Mouse (Mus musculus): ENCODE data around the gene Dnajc21. TPM values are rescaled to one million over a fixed set of nuclear protein-coding genes. Genes with fewer than 3 reads are reported as not detected.

The Dnajc21 gene
- total RNA-seq, 2 experiments from 2014 or later, result 5.2 to 6.6 TPM

- no peak for ATAC-seq (replicated peaks; ENCODE audit: low FRiP score, poor library complexity, severe bottlenecking)
These were observed 28.0 kb downstream of the Dnajc21 start for GRCm38 (mm10) chr15:10442275-10442674.

GRCm38 (mm10) chr15:10441493-10441892 lies 28.8 kb downstream of the Dnajc21 start:
- no peak for ATAC-seq (replicated peaks; ENCODE audit: low FRiP score, poor library complexity, severe bottlenecking)

GRCm38 (mm10) chr15:10439963-10440362 lies 30.4 kb downstream of the Dnajc21 start:
- no peak for ATAC-seq (replicated peaks; ENCODE audit: low FRiP score, poor library complexity, severe bottlenecking)

- ATAC-seq (replicated peaks; ENCODE audit: low FRiP score, poor library complexity, severe bottlenecking), result no peak
These were observed 33.4 kb downstream of the Dnajc21 start for GRCm38 (mm10) chr15:10436893-10437292.

GRCm38 (mm10) chr15:10426545-10427266 lies 43.6 kb downstream of the Dnajc21 start:
- ATAC-seq (replicated peaks; ENCODE audit: low FRiP score, poor library complexity, severe bottlenecking), result no peak

GRCm38 (mm10) chr15:10426124-10426523 lies 44.2 kb downstream of the Dnajc21 start:
- ATAC-seq (replicated peaks; ENCODE audit: low FRiP score, poor library complexity, severe bottlenecking), result no peak

- ATAC-seq (replicated peaks; ENCODE audit: low FRiP score, poor library complexity, severe bottlenecking), result no peak
These were observed 48.6 kb downstream of the Dnajc21 start for GRCm38 (mm10) chr15:10421785-10422144.

GRCm38 (mm10) chr15:10421138-10421784 lies 49.1 kb downstream of the Dnajc21 start:
- ATAC-seq (replicated peaks; ENCODE audit: low FRiP score, poor library complexity, severe bottlenecking), result no peak

GRCm38 (mm10) chr15:10413656-10414055 lies 56.7 kb downstream of the Dnajc21 start:
- ATAC-seq (replicated peaks; ENCODE audit: low FRiP score, poor library complexity, severe bottlenecking), result no peak

GRCm38 (mm10) chr15:10410881-10411280 lies 59.4 kb downstream of the Dnajc21 start:
- no peak for ATAC-seq (replicated peaks; ENCODE audit: low FRiP score, poor library complexity, severe bottlenecking)

- ATAC-seq (replicated peaks; ENCODE audit: low FRiP score, poor library complexity, severe bottlenecking), result no peak
These were observed 60.5 kb downstream of the Dnajc21 start for GRCm38 (mm10) chr15:10409842-10410241.

GRCm38 (mm10) chr15:10400415-10400814 lies 69.9 kb downstream of the Dnajc21 start:
- ATAC-seq (replicated peaks; ENCODE audit: low FRiP score, poor library complexity, severe bottlenecking), result no peak

GRCm38 (mm10) chr15:10399795-10400194 lies 70.5 kb downstream of the Dnajc21 start:
- ATAC-seq (replicated peaks; ENCODE audit: low FRiP score, poor library complexity, severe bottlenecking), result no peak

Other genes starting within 250 kb of the Dnajc21 start
- gene Gm21973, start 145.1 kb downstream of the Dnajc21 start, total RNA-seq (2015; ENCODE audit: low replicate concordance), result not detected in 2 replicates
- not detected in 2 replicates for gene Gm21973, start 145.1 kb downstream of the Dnajc21 start, total RNA-seq (2017; ENCODE audit: low replicate concordance)
- not detected in 2 replicates for gene Agxt2, start 112.0 kb downstream of the Dnajc21 start, total RNA-seq (2015; ENCODE audit: low replicate concordance)
- gene Agxt2, start 112.0 kb downstream of the Dnajc21 start, total RNA-seq (2017; ENCODE audit: low replicate concordance), result not detected in 2 replicates
- gene Brix1, start 15.4 kb upstream of the Dnajc21 start, total RNA-seq (2015; ENCODE audit: low replicate concordance), result 32.2 and 39.6 TPM in 2 replicates
- gene Brix1, start 15.4 kb upstream of the Dnajc21 start, total RNA-seq (2017; ENCODE audit: low replicate concordance), result 4.9 and 12.0 TPM in 2 replicates
- 9.2 and 10.6 TPM in 2 replicates for gene Rad1, start 15.5 kb upstream of the Dnajc21 start, total RNA-seq (2015; ENCODE audit: low replicate concordance)
- 1.3 and 6.4 TPM in 2 replicates for gene Rad1, start 15.5 kb upstream of the Dnajc21 start, total RNA-seq (2017; ENCODE audit: low replicate concordance)
- not detected in 2 replicates for gene Ttc23l, start 88.2 kb upstream of the Dnajc21 start, total RNA-seq (2015; ENCODE audit: low replicate concordance)
- gene Ttc23l, start 88.2 kb upstream of the Dnajc21 start, total RNA-seq (2017; ENCODE audit: low replicate concordance), result not detected in 2 replicates
- gene Rai14, start 244.1 kb upstream of the Dnajc21 start, total RNA-seq (2015; ENCODE audit: low replicate concordance), result 0.19 and 1.5 TPM in 2 replicates
- 0.94 and 1.1 TPM in 2 replicates for gene Rai14, start 244.1 kb upstream of the Dnajc21 start, total RNA-seq (2017; ENCODE audit: low replicate concordance)

Data from erythroblast, adult 5-6 weeks (primary cell).